Mouse (Mus musculus) megakaryocyte, embryonic 14.5 days (primary cell): ENCODE results near the gene Fasn.

Experiments used
- FLI1 ChIP-seq: IDR thresholded peaks from 2 replicates; pipeline ENCODE4 v1.6.1; 2012; ENCODE audit warnings: low read length, inconsistent platforms, mixed read lengths
- GATA1 ChIP-seq: IDR thresholded peaks from 3 replicates; pipeline ENCODE4 v1.6.1; 2012; ENCODE audit warnings: mixed read lengths, low read length, inconsistent platforms, borderline replicate concordance

- TF ChIP-seq GATA1 (no peak), FLI1 (no peak)
Observed at GRCm38 (mm10) chr11:120789355-120789754, 35.0 kb downstream of the Fasn start.
